Mouse (Mus musculus) heart, adult 2 months (tissue): ENCODE results near the gene Spink4. TPM values are rescaled to one million over a fixed set of nuclear protein-coding genes. Genes with fewer than 3 reads are reported as not detected.

ENCODE experiments used
- DNase-seq, 2 experiments: peaks; one replicate each; pipeline ENCODE4 v3.0.0; 2021
- H3K27ac ChIP-seq: fragments of 200-600 bp; 2 replicates; pipeline ENCODE4 v1.8.1; 2022
- H3K27me3 ChIP-seq: fragments of 200-500 bp; 2 replicates; pipeline ENCODE4 v1.6.1; 2012; ENCODE audit warnings: mild to moderate bottlenecking, low read length, inconsistent platforms, mixed read lengths; ENCODE audit not compliant: control insufficient read depth, insufficient read depth
- H3K36me3 ChIP-seq: fragments of 200-500 bp; 2 replicates; pipeline ENCODE4 v1.6.1; 2012; ENCODE audit warnings: low read length, inconsistent platforms; ENCODE audit not compliant: control insufficient read depth, insufficient read depth
- H3K4me1 ChIP-seq: fragments of 200-500 bp; 2 replicates; pipeline ENCODE4 v1.6.1; 2011; ENCODE audit warnings: low read length; ENCODE audit not compliant: control insufficient read depth, insufficient read depth
- H3K4me3 ChIP-seq: fragments of 200-600 bp; 2 replicates; pipeline ENCODE4 v1.8.1; 2022
- H3K79me2 ChIP-seq: fragments of 200-500 bp; replicated peaks from 2 replicates; pipeline ENCODE4 v1.6.1; 2012; ENCODE audit warnings: mild to moderate bottlenecking, inconsistent platforms, low read length, moderate library complexity, mixed read lengths; ENCODE audit not compliant: control insufficient read depth, insufficient read depth
- H3K9ac ChIP-seq: fragments of 200-500 bp; 2 replicates; pipeline ENCODE4 v1.6.1; 2012; ENCODE audit warnings: low read depth, mild to moderate bottlenecking, control low read depth, inconsistent platforms, low read length, mixed read lengths
- CTCF ChIP-seq: fragments of 200-600 bp; IDR thresholded peaks from 2 replicates; pipeline ENCODE4 v1.8.1; 2022; ENCODE audit warnings: antibody characterized with exemption, mild to moderate bottlenecking, moderate library complexity
- EP300 ChIP-seq: fragments of 200-500 bp; IDR thresholded peaks from 2 replicates; pipeline ENCODE4 v1.6.1; 2011; ENCODE audit warnings: low read depth, low read length, control low read depth; ENCODE audit not compliant: insufficient read depth
- POLR2A ChIP-seq: fragments of 200-500 bp; IDR thresholded peaks from 2 replicates; pipeline ENCODE4 v1.6.1; 2011; ENCODE audit warnings: mild to moderate bottlenecking, low read depth, low read length, control low read depth; ENCODE audit not compliant: insufficient read depth
- WGBS: fragments of 180-500 bp; shearing (Covaris S2); methylation state at CpG from one replicate; pipeline ENCODE4 v1.1.7; 2018; 5-methylcytosine and 5-hydroxymethylcytosine counted together
- intact Hi-C: fragments of 180-260 bp; cut with DNase I; formaldehyde crosslinking; loops from one replicate; pipeline ENCODE4 v1.15.1; 2025
- polyA plus RNA-seq: library from polyadenylated mRNA; depleted of rRNA; stranded (reverse); fragments of >200 nt; gene quantifications from 2 replicates; pipeline ENCODE4 v1.2.3, GENCODE M21; 2012
- total RNA-seq, 2 experiments: library from RNA; stranded (reverse); gene quantifications; 2 replicates each; pipeline ENCODE4 v1.2.3; 2021

Gene Spink4
- total and polyA plus RNA-seq, 3 experiments = 0.68 to 3.6 TPM; not detected in 1

DNA sequence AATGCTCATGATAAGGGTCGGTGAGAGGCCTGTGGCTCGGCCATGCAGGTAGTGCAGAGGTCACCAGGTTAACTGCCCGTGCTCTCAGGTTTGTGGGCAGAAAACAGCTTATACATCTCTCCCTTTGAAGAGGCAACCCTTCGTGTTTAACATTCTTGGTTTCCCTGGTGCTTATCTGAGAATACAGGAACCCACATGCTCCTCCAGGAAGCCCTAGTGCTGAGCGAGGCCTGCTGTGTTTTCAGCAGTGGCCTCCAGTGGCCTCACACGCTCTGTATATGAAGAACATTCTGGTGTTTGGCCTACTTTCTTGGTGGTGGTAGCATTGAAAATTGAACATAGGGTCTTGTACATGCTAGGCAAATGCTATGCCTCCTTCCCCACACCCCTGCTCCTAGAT, 36.1 kb downstream of the Spink4 start:
- no peak for DNase-seq
- 79% methylated on average over 6 of the region's 6 CpGs for WGBS
- no peaks in the 10 kb centered on the region for H3K27me3 ChIP-seq
- no peaks in the 10 kb centered on the region for H3K79me2 ChIP-seq
- H3K4me1 ChIP-seq = no peaks in the 10 kb centered on the region
- H3K27ac ChIP-seq = no peak overlapping the region
- no peak overlapping the region for H3K4me3 ChIP-seq
- TF ChIP-seq POLR2A = no peak
- no peak for TF ChIP-seq CTCF
- no peak for TF ChIP-seq EP300
- intact Hi-C loops = no loop called here
- peaks cover 3% of the 10 kb centered on the region; the same call in 1 of the 2 replicates for H3K36me3 ChIP-seq
- no peak overlapping the region for H3K9ac ChIP-seq

DNA sequence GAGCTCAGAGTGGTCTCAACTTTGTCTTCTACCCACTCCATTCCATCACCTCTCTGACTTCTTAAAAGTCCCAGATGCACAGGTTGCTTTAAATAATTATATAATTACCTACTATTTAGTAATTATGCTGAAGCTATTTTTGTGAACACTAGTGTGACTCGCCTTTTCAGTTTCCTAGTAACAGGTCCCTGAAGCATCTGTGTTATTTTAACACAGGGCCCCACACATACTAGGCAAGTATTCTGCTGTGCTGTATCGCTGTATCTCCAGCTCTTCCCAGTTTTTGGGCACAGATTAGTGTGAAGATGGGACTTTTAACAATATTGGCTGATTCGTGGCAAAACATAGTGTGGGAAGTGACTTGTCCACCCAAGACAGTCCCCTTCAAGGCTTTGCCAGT, 43.7 kb downstream of the Spink4 start:
- TF ChIP-seq CTCF (no peak), POLR2A (no peak), EP300 (no peak)
- H3K9ac ChIP-seq = no peak overlapping the region
- H3K36me3 ChIP-seq = no peaks in the 10 kb centered on the region; the same call in 1 of the 2 replicates
- H3K27me3 ChIP-seq = no peaks in the 10 kb centered on the region
- 89% methylated on average over 3 of the region's 3 CpGs for WGBS
- no peaks in the 10 kb centered on the region for H3K4me1 ChIP-seq
- no peak overlapping the region for H3K27ac ChIP-seq
- no peaks in the 10 kb centered on the region for H3K79me2 ChIP-seq
- intact Hi-C loops = no loop called here
- no peak for DNase-seq
- H3K4me3 ChIP-seq = no peak overlapping the region

DNA sequence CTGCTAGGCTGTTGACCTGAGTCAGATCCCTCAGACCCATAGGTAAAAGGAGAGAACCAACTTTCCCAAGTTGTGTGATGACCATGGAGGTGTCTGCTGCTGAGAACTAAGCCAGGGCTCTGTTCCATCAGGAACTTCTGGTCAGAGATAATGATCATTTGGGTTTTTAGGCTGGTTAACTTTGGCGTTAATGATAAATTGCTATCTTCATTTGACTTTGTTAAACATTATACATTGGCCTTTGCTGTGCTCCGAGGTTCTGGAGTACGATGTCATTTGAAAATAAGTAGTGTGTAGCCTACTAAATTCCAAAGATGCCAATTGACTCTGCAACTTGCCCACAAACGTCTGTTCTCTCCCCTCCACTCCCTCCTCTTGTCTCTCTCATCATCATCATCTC, 49.3 kb downstream of the Spink4 start:
- no peaks in the 10 kb centered on the region for H3K27me3 ChIP-seq
- H3K4me1 ChIP-seq = peaks cover 3% of the 10 kb centered on the region
- intact Hi-C loops = no loop called here
- 0 out of 2 replicates have a peak, but pooled peaks cover 2% of the 10 kb centered on the region for H3K79me2 ChIP-seq
- TF ChIP-seq POLR2A = no peak
- no peak for TF ChIP-seq CTCF
- TF ChIP-seq EP300 = no peak
- H3K4me3 ChIP-seq = no peak overlapping the region
- H3K9ac ChIP-seq = no peak overlapping the region
- H3K36me3 ChIP-seq = no peaks in the 10 kb centered on the region
- WGBS = 62% methylated on average over 4 of the region's 4 CpGs
- H3K27ac ChIP-seq = no peak overlapping the region
- no peak for DNase-seq

DNA sequence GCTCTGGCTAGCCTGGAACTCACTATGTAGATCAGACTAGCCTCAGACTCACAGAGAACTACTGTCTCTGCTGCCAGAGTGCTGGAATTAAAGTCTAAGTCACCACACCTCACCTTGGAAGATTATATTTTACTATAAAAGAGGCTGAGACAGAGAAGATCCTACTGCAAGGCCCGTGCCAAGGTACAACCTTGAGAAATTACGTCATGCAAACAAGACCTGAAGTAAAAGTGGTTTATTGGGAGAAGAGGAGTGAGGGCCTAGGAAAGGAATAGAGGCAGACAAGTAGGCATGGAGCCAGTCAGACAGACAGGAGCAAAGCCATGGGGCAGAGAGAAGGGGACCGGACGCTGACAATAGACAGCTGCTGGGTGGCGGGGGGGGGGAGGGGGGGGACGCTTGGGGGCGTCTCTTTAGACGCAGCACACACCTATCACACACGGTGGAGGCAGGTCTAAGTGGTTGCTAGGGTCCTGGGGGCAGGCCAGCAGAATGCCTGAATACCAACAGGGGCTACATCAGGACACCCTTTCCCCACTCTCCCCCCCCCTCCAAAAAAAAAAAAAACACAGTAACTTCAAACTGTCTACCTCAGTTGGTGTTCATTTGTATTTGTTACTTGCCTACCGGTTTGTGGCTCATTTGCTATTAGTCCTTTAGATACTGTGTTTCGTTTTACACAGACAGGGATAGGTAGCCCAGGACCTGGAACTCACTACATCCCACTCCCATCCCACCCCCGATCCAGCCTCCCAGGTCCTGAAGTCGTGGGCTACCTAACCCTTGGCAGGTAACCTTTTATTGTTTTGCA, 50.1 kb downstream of the Spink4 start:
- peak overlapping the region; percentile 84 for H3K9ac ChIP-seq
- DNase-seq = no peak
- 0 out of 2 replicates have a peak, but pooled peaks cover 2% of the 10 kb centered on the region for H3K79me2 ChIP-seq
- WGBS = 11% methylated on average over 13 of the region's 13 CpGs
- H3K4me1 ChIP-seq = peaks cover 3% of the 10 kb centered on the region
- peak overlapping the region; percentile 93 for H3K27ac ChIP-seq
- intact Hi-C loops = loop anchor here (5.0 to 10.0 kb wide), 2 partner anchors 155 to 307 kb away; partner anchors contain the start of genes Nol6 and Ubap2
- peak overlapping the region; percentile 89 for H3K4me3 ChIP-seq
- TF ChIP-seq CTCF (no peak), POLR2A (no peak), EP300 (no peak)
- H3K27me3 ChIP-seq = no peaks in the 10 kb centered on the region
- no peaks in the 10 kb centered on the region for H3K36me3 ChIP-seq

DNA sequence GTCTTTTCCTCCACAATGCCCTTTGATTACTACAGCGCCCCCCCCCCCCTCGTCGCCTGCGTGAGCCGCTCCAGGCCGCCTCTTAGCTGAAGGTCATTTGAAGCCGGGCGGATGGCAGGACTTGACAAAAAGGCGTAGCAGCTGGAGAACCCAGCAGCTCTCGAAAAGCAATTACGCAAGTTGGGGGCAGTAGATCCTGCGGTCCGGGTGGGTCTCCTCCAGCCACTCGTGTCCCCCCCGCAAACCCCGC, 50.7 kb downstream of the Spink4 start:
- H3K79me2 ChIP-seq = 0 out of 2 replicates have a peak, but pooled peaks cover 2% of the 10 kb centered on the region

More for the DNA sequence above, 50.7 kb downstream of the Spink4 start:
- Histone ChIP-seq H3K27ac (peak overlapping the region; percentile 93), H3K4me3 (peak overlapping the region; percentile 89), H3K36me3 (no peaks in the 10 kb centered on the region), H3K9ac (peak overlapping the region; percentile 84), H3K27me3 (no peaks in the 10 kb centered on the region), H3K4me1 (peaks cover 3% of the 10 kb centered on the region)
- TF ChIP-seq EP300 (no peak), POLR2A (no peak), CTCF (no peak)
- intact Hi-C loops = loop anchor here (5.0 to 10.0 kb wide), 2 partner anchors 154 to 307 kb away; partner anchors contain the start of genes Nol6 and Ubap2
- under 1% methylated on average over 15 of the region's 16 CpGs for WGBS
- DNase-seq = no peak
